Mouse (Mus musculus) myocyte (in vitro differentiated cells): ENCODE results near the gene Map4k5.

Experiments used
- CEBPB ChIP-seq: IDR thresholded peaks from 2 replicates; pipeline ENCODE4 v1.6.1; 2011; ENCODE audit warnings: mild to moderate bottlenecking, moderate library complexity; ENCODE audit not compliant: poor library complexity, insufficient read depth, severe bottlenecking
- E2F4 ChIP-seq: IDR thresholded peaks from one replicate; pipeline ENCODE4 v1.6.1; 2011; ENCODE audit warnings: mild to moderate bottlenecking, control low read depth, moderate library complexity; ENCODE audit not compliant: insufficient read depth
- MAX ChIP-seq: IDR thresholded peaks from one replicate; pipeline ENCODE4 v1.6.1; 2011; ENCODE audit warnings: low read depth, mild to moderate bottlenecking, control low read depth
- MYOD1 ChIP-seq, 3 experiments: IDR thresholded peaks; one replicate each; pipeline ENCODE4 v1.6.1; 2011; ENCODE audit warnings: control low read depth in 2 of 3, low read depth in 2 of 3, mild to moderate bottlenecking in 2 of 3, moderate library complexity in 1 of 3; ENCODE audit not compliant: insufficient read length in 2 of 3, control insufficient read depth in 1 of 3
- POLR2A ChIP-seq: IDR thresholded peaks from one replicate; pipeline ENCODE4 v1.6.1; 2011; ENCODE audit warnings: low read depth, mild to moderate bottlenecking, control low read depth, moderate library complexity; ENCODE audit not compliant: insufficient read length
- POLR2AphosphoS2 ChIP-seq: IDR thresholded peaks from one replicate; pipeline ENCODE4 v1.6.1; 2011; ENCODE audit warnings: low read depth, control low read depth; ENCODE audit not compliant: insufficient read length
- REST ChIP-seq: IDR thresholded peaks from one replicate; pipeline ENCODE4 v1.6.1; 2011; ENCODE audit warnings: mild to moderate bottlenecking, control low read depth, moderate library complexity; ENCODE audit not compliant: insufficient read depth, insufficient read length
- SRF ChIP-seq: IDR thresholded peaks from one replicate; pipeline ENCODE4 v1.6.1; 2011; ENCODE audit warnings: low read depth; ENCODE audit not compliant: control insufficient read depth, insufficient read length
- TCF12 ChIP-seq: IDR thresholded peaks from one replicate; pipeline ENCODE4 v1.6.1; 2011; ENCODE audit warnings: mild to moderate bottlenecking, control low read depth; ENCODE audit not compliant: poor library complexity, insufficient read depth, severe bottlenecking
- TCF3 ChIP-seq: IDR thresholded peaks from one replicate; pipeline ENCODE4 v1.6.1; 2011; ENCODE audit warnings: low read depth, control low read depth; ENCODE audit not compliant: insufficient read length
- USF1 ChIP-seq: IDR thresholded peaks from one replicate; pipeline ENCODE4 v1.6.1; 2011; ENCODE audit warnings: low read depth, mild to moderate bottlenecking, control low read depth, moderate library complexity

DNA sequence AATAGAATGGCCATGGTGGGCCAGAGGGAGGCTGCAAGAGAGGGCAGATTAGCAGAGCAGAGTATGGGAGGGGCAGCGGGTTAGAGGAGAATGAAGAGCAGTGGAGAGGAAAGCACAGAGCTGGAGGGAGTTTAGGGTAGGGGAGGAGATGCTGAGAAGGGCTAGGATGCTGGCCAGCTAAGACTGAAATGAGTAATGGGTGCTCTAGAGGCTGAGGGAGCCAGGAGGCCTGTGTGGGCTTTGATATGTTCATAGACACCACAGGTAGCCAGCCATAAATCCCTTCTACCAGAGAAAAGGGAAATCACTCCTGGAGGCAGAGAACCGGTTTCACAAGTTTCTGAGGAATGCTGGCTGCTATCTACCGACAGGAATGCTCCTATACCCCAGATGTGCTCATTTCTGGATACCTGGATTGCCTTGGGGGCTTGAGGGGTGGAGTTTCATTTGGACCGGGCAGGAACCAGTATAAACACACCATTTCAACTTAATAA is 13.8 kb downstream of the Map4k5 start:
- TF ChIP-seq E2F4 = no peak
- TF ChIP-seq MYOD1 (IDR thresholded peaks at IDR 0.05; ENCODE audit: control insufficient read depth in 1 of 3, insufficient read length in 2 of 3, low read depth in 2 of 3) = no peak
- no peak for TF ChIP-seq SRF
- TF ChIP-seq POLR2A = no peak
- no peak for TF ChIP-seq CEBPB
- no peak for TF ChIP-seq TCF12
- no peak for TF ChIP-seq USF1
- TF ChIP-seq TCF3 = no peak
- TF ChIP-seq REST = no peak
- TF ChIP-seq POLR2AphosphoS2 = no peak
- no peak for TF ChIP-seq MAX
